Mouse (Mus musculus) adrenal gland, adult (tissue): ENCODE measurements around the gene Hmga2.

Experiments
- DNase-seq, 2 experiments: peaks; one replicate each; pipeline ENCODE4 v3.0.0; 2022 to 2023; ENCODE audit warnings: low spot score in 1 of 2; ENCODE audit not compliant: inconsistent age in 2 of 2

Hmga2 gene

GRCm38 (mm10) chr10:120474301-120474700, 2.0 kb downstream of the Hmga2 start:
- DNase-seq, result peak; percentile 31 to 77

- peak in 1 of 2 experiments; percentile 50 for DNase-seq
These were observed 3.1 kb downstream of the Hmga2 start for GRCm38 (mm10) chr10:120473218-120473617.

GRCm38 (mm10) chr10:120472606-120473005, 3.7 kb downstream of the Hmga2 start:
- no peak for DNase-seq

- no peak for DNase-seq
These were observed 11.1 kb downstream of the Hmga2 start for GRCm38 (mm10) chr10:120465121-120465520.

- DNase-seq, result no peak
These were observed 14.5 kb downstream of the Hmga2 start for GRCm38 (mm10) chr10:120461769-120462168.

- DNase-seq, result no peak
These were observed 15.0 kb downstream of the Hmga2 start for GRCm38 (mm10) chr10:120461301-120461700.

GRCm38 (mm10) chr10:120458866-120459265, 17.4 kb downstream of the Hmga2 start:
- DNase-seq, result no peak

GRCm38 (mm10) chr10:120449661-120450284, 26.5 kb downstream of the Hmga2 start:
- no peak for DNase-seq

GRCm38 (mm10) chr10:120446799-120447198, 29.5 kb downstream of the Hmga2 start:
- DNase-seq, result no peak

GRCm38 (mm10) chr10:120446206-120446605, 30.1 kb downstream of the Hmga2 start:
- DNase-seq, result no peak

GRCm38 (mm10) chr10:120444463-120445070, 31.7 kb downstream of the Hmga2 start:
- no peak for DNase-seq

GRCm38 (mm10) chr10:120443757-120444311, 32.4 kb downstream of the Hmga2 start:
- DNase-seq, result no peak

- DNase-seq, result no peak
These were observed 35.0 kb downstream of the Hmga2 start for GRCm38 (mm10) chr10:120441254-120441653.

- no peak for DNase-seq
These were observed 41.8 kb downstream of the Hmga2 start for GRCm38 (mm10) chr10:120434433-120434832.

GRCm38 (mm10) chr10:120433463-120433815, 42.8 kb downstream of the Hmga2 start:
- peak in 1 of 2 experiments; percentile 26 for DNase-seq

- peak; percentile 65 to 85 for DNase-seq
These were observed 43.4 kb downstream of the Hmga2 start for GRCm38 (mm10) chr10:120432731-120433462.

GRCm38 (mm10) chr10:120432081-120432480, 44.2 kb downstream of the Hmga2 start:
- DNase-seq, result peak in 1 of 2 experiments; percentile 59

GRCm38 (mm10) chr10:120431435-120431834, 44.8 kb downstream of the Hmga2 start:
- DNase-seq, result peak; percentile 42 to 61

- peak in 1 of 2 experiments; percentile 81 for DNase-seq
These were observed 45.8 kb downstream of the Hmga2 start for GRCm38 (mm10) chr10:120430422-120430821.

GRCm38 (mm10) chr10:120429758-120430259, 46.5 kb downstream of the Hmga2 start:
- peak in 1 of 2 experiments; percentile 68 for DNase-seq

GRCm38 (mm10) chr10:120429199-120429551, 47.1 kb downstream of the Hmga2 start:
- DNase-seq, result no peak
